Mouse (Mus musculus) right cerebral cortex, adult 2 months (tissue): ENCODE results near the gene Stat5a.

Experiments used
- DNase-seq, 2 experiments: peaks; one replicate each; pipeline ENCODE4 v3.0.0; 2021 to 2022; ENCODE audit warnings: low spot score in 2 of 2

The Stat5a gene

GRCm38 (mm10) chr11:100860198-100861048 lies 1.3 kb downstream of the Stat5a start:
- peak; percentile 13 to 26 for DNase-seq

DNA sequence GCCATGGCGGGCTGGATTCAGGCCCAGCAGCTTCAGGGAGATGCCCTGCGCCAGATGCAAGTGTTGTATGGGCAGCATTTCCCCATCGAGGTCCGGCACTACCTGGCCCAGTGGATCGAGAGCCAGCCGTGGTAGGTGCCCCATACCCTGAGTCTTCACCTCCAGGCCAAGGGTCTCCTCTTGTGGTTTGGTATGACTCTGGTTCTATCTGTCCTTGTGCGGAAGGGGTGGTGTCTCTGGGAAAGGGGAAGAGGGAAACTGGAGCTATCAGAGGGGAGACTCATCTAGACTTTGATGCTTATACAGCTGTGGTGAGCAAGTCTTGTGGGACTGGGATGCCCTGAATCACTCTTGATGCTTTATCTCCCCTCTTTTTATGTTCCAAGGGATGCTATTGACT lies 2.2 kb downstream of the Stat5a start:
- DNase-seq: no peak

DNA sequence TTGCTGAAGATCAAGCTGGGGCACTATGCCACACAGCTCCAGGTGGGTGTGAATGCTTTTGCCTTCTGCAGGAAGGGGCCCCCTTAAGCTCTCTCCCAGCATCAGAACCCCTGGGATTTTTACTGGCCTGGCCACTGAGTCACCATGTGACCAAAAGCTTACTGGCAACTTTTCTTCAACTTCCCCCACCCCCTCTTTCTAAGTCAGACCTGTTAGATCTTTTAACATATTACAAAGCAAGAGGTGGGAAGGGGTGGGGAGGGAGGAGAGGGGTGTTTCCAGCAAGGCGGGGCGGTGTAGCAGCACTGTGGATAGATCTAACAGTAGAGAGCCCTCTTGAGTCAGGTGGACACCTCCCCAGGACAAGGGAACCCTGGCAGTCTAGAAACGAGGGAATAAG lies 2.7 kb downstream of the Stat5a start:
- no peak for DNase-seq

DNA sequence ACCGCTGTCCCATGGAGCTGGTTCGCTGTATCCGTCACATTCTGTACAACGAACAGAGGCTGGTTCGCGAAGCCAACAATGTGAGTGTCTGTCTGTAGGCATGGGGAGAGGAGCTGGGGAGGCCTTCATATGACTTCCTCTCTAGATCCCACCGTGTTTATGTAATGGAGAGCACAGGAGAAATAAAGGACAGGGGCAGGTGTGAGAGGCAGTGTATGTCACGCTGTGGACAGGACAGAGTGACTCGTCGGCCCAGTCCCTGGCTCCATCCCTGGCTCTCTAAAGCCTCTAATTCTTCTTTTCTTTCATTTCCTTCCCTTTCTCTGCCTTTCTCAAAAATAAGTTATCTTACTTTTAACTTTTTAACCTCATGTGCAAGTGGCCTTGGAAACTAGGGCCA lies 4.0 kb downstream of the Stat5a start:
- no peak for DNase-seq

DNA sequence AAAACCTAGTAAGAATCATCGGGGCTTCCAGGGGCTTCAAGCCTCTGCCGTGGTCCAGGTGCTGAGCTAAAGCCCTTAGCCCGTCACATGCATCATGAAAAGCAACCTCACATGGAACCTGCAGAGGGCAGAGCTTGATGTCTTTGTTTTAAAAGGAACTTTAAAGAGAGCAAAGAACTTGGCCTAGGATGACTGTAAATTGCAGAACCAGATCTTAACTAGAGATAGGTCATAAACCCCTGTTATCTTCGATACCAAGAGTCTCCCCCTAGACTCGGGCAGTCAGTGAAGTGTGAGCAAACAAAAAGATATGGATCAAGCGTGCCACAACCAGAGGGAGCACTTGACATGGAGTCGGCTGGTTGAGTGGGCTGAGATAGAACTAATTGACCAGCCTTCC lies 6.5 kb downstream of the Stat5a start:
- no peak for DNase-seq

- DNase-seq: peak; percentile 18 to 41
Observed at GRCm38 (mm10) chr11:100870256-100870967, 11.3 kb downstream of the Stat5a start.

DNA sequence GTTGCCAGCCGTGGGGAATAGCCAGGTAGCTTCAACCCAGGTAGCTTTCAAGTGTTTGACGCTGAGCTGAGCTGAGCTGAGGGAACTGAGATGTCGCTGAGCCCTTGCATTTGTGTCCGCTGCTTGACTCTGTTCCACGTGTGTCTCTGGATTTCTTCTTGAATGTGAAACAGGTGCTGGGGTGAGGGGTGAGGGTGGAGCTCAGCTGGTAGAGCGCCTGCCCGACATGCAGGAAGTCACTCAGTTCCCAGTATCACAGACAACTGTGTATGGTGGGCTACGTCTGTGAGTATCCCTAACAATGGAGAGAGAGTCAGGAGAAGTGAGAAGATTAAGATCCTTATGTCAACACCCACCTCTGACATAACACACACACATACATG lies 11.8 kb downstream of the Stat5a start:
- no peak for DNase-seq

DNA sequence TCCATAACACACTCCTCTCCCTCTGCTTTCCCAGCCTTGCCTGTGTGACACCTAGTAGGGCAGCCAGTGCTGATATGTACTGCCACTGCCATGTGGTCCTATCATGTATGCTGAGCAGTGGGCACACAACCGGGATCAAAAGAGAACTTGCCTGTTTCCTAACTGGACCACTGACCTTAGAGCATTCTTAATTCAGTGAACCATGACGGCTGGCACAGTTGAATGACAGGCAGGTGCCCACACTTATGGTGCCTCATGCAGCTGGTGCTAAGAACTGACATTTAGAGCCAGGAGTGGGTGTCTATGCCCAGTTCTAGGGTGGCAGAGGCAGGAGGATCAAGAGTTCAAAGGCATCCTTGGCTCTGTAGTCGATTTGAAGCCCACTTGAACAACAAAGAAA lies 16.6 kb downstream of the Stat5a start:
- no peak for DNase-seq

GRCm38 (mm10) chr11:100879321-100880078 lies 20.3 kb downstream of the Stat5a start:
- DNase-seq: no peak

- no peak for DNase-seq
Observed at GRCm38 (mm10) chr11:100883640-100884039, 24.5 kb downstream of the Stat5a start.

DNA sequence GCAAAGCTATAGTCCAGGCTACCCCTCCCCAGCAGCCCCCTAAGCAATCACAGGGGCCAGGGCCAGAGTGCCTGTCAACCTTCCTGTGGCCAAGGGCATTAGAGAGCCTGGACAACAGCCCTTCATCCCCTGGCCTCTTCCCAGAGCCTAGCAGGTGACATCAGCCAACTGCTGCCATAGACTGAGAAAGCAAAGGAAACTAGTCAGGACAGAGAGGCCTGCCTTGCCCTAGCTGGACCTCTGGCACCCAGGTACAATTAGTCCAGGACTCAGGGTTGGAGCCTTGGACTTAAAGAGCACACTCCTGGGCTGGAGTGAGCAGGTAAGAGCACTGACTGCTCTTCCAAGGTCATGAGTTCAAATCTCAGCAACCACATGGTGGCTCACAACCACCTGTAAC lies 26.3 kb downstream of the Stat5a start:
- no peak for DNase-seq

- no peak for DNase-seq
Observed at GRCm38 (mm10) chr11:100886188-100886740, 27.1 kb downstream of the Stat5a start.

GRCm38 (mm10) chr11:100887236-100887635 lies 28.1 kb downstream of the Stat5a start:
- no peak for DNase-seq

GRCm38 (mm10) chr11:100887764-100888163 lies 28.6 kb downstream of the Stat5a start:
- no peak for DNase-seq

DNA sequence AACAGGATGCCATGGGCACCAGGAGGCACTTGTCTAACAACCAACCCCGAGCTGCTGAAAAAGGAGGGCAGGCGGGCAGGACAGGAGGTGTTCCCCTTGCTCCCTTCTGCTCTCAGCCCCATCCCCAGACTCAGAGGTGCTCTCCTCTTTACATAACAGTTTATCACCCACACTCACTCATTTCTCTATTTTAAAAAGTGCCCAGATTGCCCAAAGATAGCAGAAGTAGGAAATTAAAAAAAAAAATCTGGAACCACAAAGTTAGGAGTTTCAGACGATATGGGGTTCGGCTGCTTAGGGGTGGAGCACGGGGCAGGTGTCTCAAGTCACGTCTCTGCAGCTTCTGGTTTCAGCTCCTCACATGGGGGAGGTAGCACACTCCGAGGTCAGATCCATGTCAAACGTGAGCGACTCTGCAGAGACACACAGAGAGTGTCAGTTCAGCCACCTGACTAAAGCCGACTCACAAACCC lies 29.2 kb downstream of the Stat5a start:
- DNase-seq: no peak

- peak in 1 of 2 experiments; percentile 21 for DNase-seq
Observed at GRCm38 (mm10) chr11:100890481-100890880, 31.3 kb downstream of the Stat5a start.

GRCm38 (mm10) chr11:100891256-100892123 lies 32.3 kb downstream of the Stat5a start:
- no peak for DNase-seq

DNA sequence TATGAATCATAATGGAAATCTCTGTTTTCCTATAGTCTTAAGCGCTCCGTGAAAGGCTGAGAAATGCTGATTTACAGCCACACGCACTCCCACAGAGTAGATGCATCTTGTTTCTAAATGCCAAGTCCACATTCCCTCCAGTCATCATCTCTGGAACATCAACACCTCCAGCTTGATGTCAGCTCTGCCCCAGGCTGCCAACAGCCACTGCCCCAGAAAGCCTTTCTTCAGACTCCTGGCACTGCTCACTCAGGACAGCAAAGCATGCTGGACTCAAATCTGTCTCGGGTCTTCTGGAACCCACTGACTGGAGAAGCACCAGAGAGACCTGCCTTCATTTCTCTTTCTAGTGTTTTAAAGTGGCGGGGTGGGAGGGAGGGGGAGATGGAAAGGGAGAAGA lies 33.3 kb downstream of the Stat5a start:
- DNase-seq: no peak

DNA sequence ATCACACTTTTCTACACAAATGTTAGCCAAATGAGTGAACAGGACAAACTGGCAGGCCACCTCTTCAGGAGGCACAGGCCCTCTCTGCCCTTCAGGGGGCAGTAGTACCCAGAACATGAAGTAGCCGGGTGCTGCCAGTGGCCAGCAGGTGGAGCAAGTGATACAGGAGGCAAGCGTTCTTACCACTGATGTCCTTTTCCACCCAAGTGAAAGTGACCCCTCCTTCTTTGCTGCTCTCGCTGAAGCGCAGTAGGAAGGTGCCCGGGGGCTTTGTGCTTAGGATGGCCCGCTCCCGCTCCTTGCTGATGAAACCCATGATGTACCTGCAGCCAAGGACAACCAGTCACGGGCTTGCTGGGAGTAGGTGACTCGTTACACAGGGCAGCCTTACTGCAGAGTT lies 34.3 kb downstream of the Stat5a start:
- DNase-seq: peak; percentile 83 to 89

- no peak for DNase-seq
Observed at GRCm38 (mm10) chr11:100894146-100894918, 35.2 kb downstream of the Stat5a start.
